11 mouse cellular contexts compared by ENCODE assay signal in the genomic region with DNA sequence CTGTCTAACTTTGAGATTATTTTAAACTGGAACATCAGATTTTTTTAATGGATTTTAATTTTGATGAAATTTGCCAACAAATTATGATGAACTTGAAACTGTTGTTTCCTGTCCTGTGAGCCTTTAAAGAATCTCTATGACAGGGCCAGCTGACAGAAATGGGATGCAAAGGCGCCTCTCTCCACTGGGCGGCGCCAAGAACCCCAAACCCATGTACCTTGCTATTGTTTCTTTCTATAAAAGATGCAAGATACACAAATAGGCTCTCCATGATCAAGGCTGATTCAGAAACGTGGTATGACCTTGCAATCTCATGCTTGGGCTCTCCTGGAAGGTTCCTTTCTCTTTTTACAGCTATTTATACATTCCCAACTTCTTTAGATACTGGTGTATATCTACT. TPM values are rescaled to one million over a fixed set of nuclear protein-coding genes. Genes with fewer than 3 reads are reported as not detected.
DNase-seq lines count a peak whose midpoint lies in the region; TF ChIP-seq lines count a peak whose summit lies in the region.
"Had no signal": no experiment of that assay in that cellular context is flagged by ENCODE, and none has a peak within 500 bp of the region (broad histone marks: within the 10 kb centered on the region; RNA-seq: fewer than 3 reads in every experiment).

No protein-coding gene starts in this region.

- DNase-seq in adrenal gland, adult 2 months = peak; percentile 21
- DNase-seq in adrenal gland, postnatal 4 days (ENCODE audit: low spot score in 2 of 2) = no peak
- DNase-seq in left cerebral cortex, adult 2 months (ENCODE audit: extremely low spot score in 1 of 2, low spot score in 2 of 2) = no peak
- no peak for DNase-seq in left cerebral cortex, adult 11 months (ENCODE audit: low spot score)
- peak; percentile 37 for DNase-seq in c-Kit-positive CD71-negative TER-119-negative erythroid progenitor cells, embryonic 14.5 days (ENCODE audit: low read depth)
- peak; percentile 69 for DNase-seq in kidney, postnatal 10 days
- DNase-seq in thymus, postnatal 25 days = peak; percentile 39
- no peak for DNase-seq in testis, postnatal 14 days (ENCODE audit: low spot score)

- H3K4me3 ChIP-seq in left cerebral cortex, adult 2 months = no peak overlapping the region
- H3K4me3 ChIP-seq: erythroblast, embryonic 14.5 days; liver, embryonic 15.5 days had no signal

- H3K27ac ChIP-seq in left cerebral cortex, adult 2 months = no peak overlapping the region
- H3K27ac ChIP-seq: liver, embryonic 15.5 days had no signal

- TF ChIP-seq CTCF in left cerebral cortex, adult 2 months (IDR thresholded peaks at IDR 0.05) = peak; percentile 59

- intact Hi-C loops in left cerebral cortex, adult 2 months (cut with DNase I) = loop anchor here (5.0 kb wide), 2 partner anchors 100 to 335 kb away; no protein-coding TSS in a partner anchor

RNA-seq across cellular contexts. Expression of gene Barhl2, which starts 3.9 kb away (rescaled TPM):
- not detected for total RNA-seq in adrenal gland, adult 2 months (2021)
- polyA plus RNA-seq in adrenal gland, adult 2 months (2012; rRNA removed) = not detected in 2 replicates
- total RNA-seq in adrenal gland, postnatal 4 days (2021) = not detected
- total RNA-seq in left cerebral cortex, adult 2 months (2021) = under 1 TPM; 0.82 to 0.95 TPM
- polyA plus RNA-seq: erythroblast, embryonic 14.5 days; liver, embryonic 15.5 days; stomach, embryonic 16.5 days had no signal

Comparison
In these comparisons a context has a peak if more than half of its experiments do, and no peak if none do; other contexts are left out.
1. DNase-seq: peak in adrenal gland, adult 2 months (single experiment), c-Kit-positive CD71-negative TER-119-negative erythroid progenitor cells, embryonic 14.5 days (single experiment), kidney, postnatal 10 days (single experiment) and thymus, postnatal 25 days (single experiment); none in adrenal gland, postnatal 4 days (0 of 2), left cerebral cortex, adult 2 months (0 of 2), left cerebral cortex, adult 11 months (single experiment) and testis, postnatal 14 days (single experiment).